Mouse (Mus musculus) embryonic fibroblast, embryonic 13.5 days (primary cell): ENCODE measurements around the gene Ptprz1.
"Not testable (repeated sequence)": the region's sequence is repeated elsewhere in the genome, so short reads cannot be mapped to it uniquely, and the experiment has no call there.

Experiments used
- CTCF ChIP-seq: IDR thresholded peaks from 2 replicates; pipeline ENCODE4 v1.5.1; 2011; ENCODE audit warnings: mild to moderate bottlenecking, control low read depth, low read length, moderate library complexity, borderline replicate concordance; ENCODE audit not compliant: insufficient read depth
- POLR2A ChIP-seq: IDR thresholded peaks from 2 replicates; pipeline ENCODE4 v1.6.1; 2011; ENCODE audit warnings: low read depth, mild to moderate bottlenecking, control low read depth, low read length, moderate library complexity

GRCm38 (mm10) chr6:23089292-23089691 is 214.0 kb downstream of the Ptprz1 start:
- not testable (repeated sequence) for TF ChIP-seq CTCF, POLR2A
